ENCODE assay signal across 8 mouse cellular contexts in the genomic region with DNA sequence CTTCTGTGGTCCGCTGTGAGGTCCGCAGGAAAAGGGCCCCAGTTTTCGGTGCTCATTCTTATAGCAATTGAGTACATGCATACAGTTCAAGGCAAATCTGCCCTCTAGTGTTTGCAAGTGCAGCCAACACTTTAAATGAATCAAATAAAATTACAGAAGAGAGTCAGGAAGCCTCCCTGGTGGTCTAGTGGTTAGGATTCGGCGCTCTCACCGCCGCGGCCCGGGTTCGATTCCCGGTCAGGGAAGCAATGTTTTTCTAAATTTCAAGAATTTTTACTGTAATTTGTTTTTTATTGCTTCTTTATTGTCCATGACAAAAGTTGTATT. TPM values are rescaled to one million over a fixed set of nuclear protein-coding genes. Genes with fewer than 3 reads are reported as not detected.
DNase-seq lines count a peak whose midpoint lies in the region; ATAC-seq lines count a peak whose summit lies in the region.

No protein-coding gene starts in this region.

- ATAC-seq in activated CD4-positive, CD25-positive, alpha-beta regulatory T cell, adult 4 months, result peak; percentile 97
- ATAC-seq in common myeloid progenitor, adult 5-6 weeks (replicated peaks; ENCODE audit: low read depth, poor library complexity, severe bottlenecking), result peak; percentile 97
- ATAC-seq in megakaryocyte progenitor cell, adult 5-6 weeks (replicated peaks; ENCODE audit: poor library complexity), result peak; percentile 98

- DNase-seq in gastrocnemius, adult 8-10 months (ENCODE audit: low spot score in 2 of 2), result peak; percentile 32 to 46
- peak; percentile 79 for DNase-seq in hindlimb bud, embryonic 11.5 days (ENCODE audit: extremely low spot score, low read depth, low spot score)
- peak; percentile 75 to 94 for DNase-seq in left cerebral cortex, adult 9 months (ENCODE audit: low spot score in 2 of 2)
- peak; percentile 60 for DNase-seq in right cerebral cortex, postnatal 14 days
- DNase-seq in yolk sac, embryonic 10.5 days (ENCODE audit: low spot score), result peak; percentile 84

RNA-seq across cellular contexts. Expression of gene Ncoa7, which starts 7.8 kb away (rescaled TPM):
- polyA plus RNA-seq in activated CD4-positive, CD25-positive, alpha-beta regulatory T cell, adult 4 months (2017; shearing (Covaris generic)), result 100 to 1,000 TPM; 132 to 145 TPM
- 28.8 and 45.0 TPM in 2 replicates for total RNA-seq in common myeloid progenitor, adult 5-6 weeks (2017)
- 1 to 10 TPM; 1.1 to 2.3 (median 1.7) TPM for total RNA-seq in gastrocnemius, adult 8-10 months (2022)
- total RNA-seq in megakaryocyte progenitor cell, adult 5-6 weeks (2015), result 23.0 and 28.1 TPM in 2 replicates
- 16.0 and 21.2 TPM in 2 replicates for total RNA-seq in megakaryocyte progenitor cell, adult 5-6 weeks (2017)

RNA-seq across cellular contexts. Expression of gene Hey2, which starts 31.7 kb away (rescaled TPM):
- polyA plus RNA-seq in activated CD4-positive, CD25-positive, alpha-beta regulatory T cell, adult 4 months (2017; shearing (Covaris generic)), result not detected
- total RNA-seq in common myeloid progenitor, adult 5-6 weeks (2017), result not detected in 2 replicates
- under 1 TPM; 0.11 to 0.51 (median 0.47) TPM for total RNA-seq in gastrocnemius, adult 8-10 months (2022)
- total RNA-seq in megakaryocyte progenitor cell, adult 5-6 weeks (2015), result 0.12 TPM in 1 of 2 replicates, not detected in the other
- 0.21 TPM in 1 of 2 replicates, not detected in the other for total RNA-seq in megakaryocyte progenitor cell, adult 5-6 weeks (2017)

Comparison
In these comparisons a context has a peak if more than half of its experiments do, and no peak if none do; other contexts are left out.
1. Peak in every context shown above with its lines: DNase-seq and ATAC-seq.